Mouse (Mus musculus): ENCODE data around the gene Ndufa10.
"Not testable (repeated sequence)": the region's sequence is repeated elsewhere in the genome, so short reads cannot be mapped to it uniquely, and the experiment has no call there.

The Ndufa10 gene

GRCm38 (mm10) chr1:92473165-92474041 lies at the start of gene Ndufa10:
TSS of gene Ndufa10 (minus strand) at chr1:92473860.
- in situ Hi-C loops (cut with MboI; ENCODE audit: low sequenced_read_pairs): loop anchor here (25.0 kb wide), 1 partner anchor 511 kb away; no protein-coding TSS in a partner anchor

- in situ Hi-C loops (cut with MboI; ENCODE audit: low sequenced_read_pairs): loop anchor here (5.0 kb wide), 1 partner anchor 86 kb away; the partner anchor contains the start of gene Olfr1410
These were observed 47.7 kb upstream of the Ndufa10 start for GRCm38 (mm10) chr1:92521376-92521775.

GRCm38 (mm10) chr1:92519046-92519445 lies 45.4 kb upstream of the Ndufa10 start:
- in situ Hi-C loops (cut with MboI; ENCODE audit: low sequenced_read_pairs): no loop called here

GRCm38 (mm10) chr1:92518561-92518960 lies 44.9 kb upstream of the Ndufa10 start, which contains the start of gene Olfr1414:
TSS of gene Olfr1414 (minus strand) at chr1:92518661.
- in situ Hi-C loops (cut with MboI; ENCODE audit: low sequenced_read_pairs): no loop called here

GRCm38 (mm10) chr1:92515390-92515789 lies 41.7 kb upstream of the Ndufa10 start:
- in situ Hi-C loops (cut with MboI; ENCODE audit: low sequenced_read_pairs): no loop called here

GRCm38 (mm10) chr1:92511646-92512045 lies 38.0 kb upstream of the Ndufa10 start:
- in situ Hi-C loops (cut with MboI; ENCODE audit: low sequenced_read_pairs): not testable (repeated sequence)

GRCm38 (mm10) chr1:92496001-92496400 lies 22.3 kb upstream of the Ndufa10 start, which contains the start of gene Olfr1415:
TSS of gene Olfr1415 (minus strand) at chr1:92496101.
- in situ Hi-C loops (cut with MboI; ENCODE audit: low sequenced_read_pairs): no loop called here

- in situ Hi-C loops (cut with MboI; ENCODE audit: low sequenced_read_pairs): no loop called here
These were observed 11.4 kb upstream of the Ndufa10 start, which contains the start of gene Olfr1416 for GRCm38 (mm10) chr1:92485013-92485412. TSS of gene Olfr1416 (minus strand) at chr1:92485113.

GRCm38 (mm10) chr1:92474066-92474578 lies 462 bp upstream of the Ndufa10 start:
- in situ Hi-C loops (cut with MboI; ENCODE audit: low sequenced_read_pairs): loop anchor here (25.0 kb wide), 1 partner anchor 512 kb away; no protein-coding TSS in a partner anchor

GRCm38 (mm10) chr1:92468891-92469290 lies 4.8 kb downstream of the Ndufa10 start:
- in situ Hi-C loops (cut with MboI; ENCODE audit: low sequenced_read_pairs): loop anchor here (25.0 kb wide), 1 partner anchor 507 kb away; no protein-coding TSS in a partner anchor

GRCm38 (mm10) chr1:92458416-92458815 lies 15.2 kb downstream of the Ndufa10 start:
- in situ Hi-C loops (cut with MboI; ENCODE audit: low sequenced_read_pairs): loop anchor here (25.0 kb wide), 1 partner anchor 496 kb away; no protein-coding TSS in a partner anchor

- in situ Hi-C loops (cut with MboI; ENCODE audit: low sequenced_read_pairs): loop anchor here (25.0 kb wide), 1 partner anchor 495 kb away; no protein-coding TSS in a partner anchor
These were observed 15.9 kb downstream of the Ndufa10 start for GRCm38 (mm10) chr1:92457758-92458157.

- in situ Hi-C loops (cut with MboI; ENCODE audit: low sequenced_read_pairs): loop anchor here (25.0 kb wide), 1 partner anchor 492 kb away; no protein-coding TSS in a partner anchor
These were observed 19.8 kb downstream of the Ndufa10 start for GRCm38 (mm10) chr1:92453751-92454445.

- in situ Hi-C loops (cut with MboI; ENCODE audit: low sequenced_read_pairs): no loop called here
These were observed 25.4 kb downstream of the Ndufa10 start for GRCm38 (mm10) chr1:92448293-92448692.

- in situ Hi-C loops (cut with MboI; ENCODE audit: low sequenced_read_pairs): no loop called here
These were observed 32.1 kb downstream of the Ndufa10 start for GRCm38 (mm10) chr1:92441453-92442063.

GRCm38 (mm10) chr1:92440066-92440750 lies 33.5 kb downstream of the Ndufa10 start:
- in situ Hi-C loops (cut with MboI; ENCODE audit: low sequenced_read_pairs): no loop called here

GRCm38 (mm10) chr1:92437678-92438271 lies 35.9 kb downstream of the Ndufa10 start:
- in situ Hi-C loops (cut with MboI; ENCODE audit: low sequenced_read_pairs): no loop called here

- in situ Hi-C loops (cut with MboI; ENCODE audit: low sequenced_read_pairs): no loop called here
These were observed 36.8 kb downstream of the Ndufa10 start for GRCm38 (mm10) chr1:92436831-92437321.

- in situ Hi-C loops (cut with MboI; ENCODE audit: low sequenced_read_pairs): no loop called here
These were observed 38.7 kb downstream of the Ndufa10 start for GRCm38 (mm10) chr1:92434986-92435385.
